Mouse (Mus musculus) CH12.LX (cell line): Measurements from ENCODE around the gene Ctdspl. TPM values are rescaled to one million over a fixed set of nuclear protein-coding genes. Genes with fewer than 3 reads are reported as not detected.

Experiments used
- DNase-seq: peaks from one replicate; pipeline ENCODE4 v3.0.0-alpha.2; 2013; ENCODE audit errors: extremely low read depth
- H3K27ac ChIP-seq: 2 replicates; pipeline ENCODE4 v1.5.1; 2012; ENCODE audit warnings: low read depth, mild to moderate bottlenecking, control low read depth, moderate library complexity; ENCODE audit not compliant: insufficient read depth
- H3K27me3 ChIP-seq: replicated peaks from 2 replicates; pipeline ENCODE3; 2012; ENCODE audit warnings: inconsistent platforms
- H3K36me3 ChIP-seq, 2 experiments: replicated peaks in 1 of 2; 2 replicates each; pipeline versions ENCODE3 to v1.6.1; 2012; ENCODE audit warnings: inconsistent platforms in 1 of 2, low read length in 1 of 2, mild to moderate bottlenecking in 1 of 2, mixed read lengths in 1 of 2, moderate library complexity in 1 of 2; ENCODE audit not compliant: control insufficient read depth in 1 of 2, insufficient read depth in 1 of 2
- H3K4me1 ChIP-seq, 2 experiments: 2 replicates each; pipeline ENCODE4 v1.6.1; 2012; ENCODE audit warnings: inconsistent platforms in 1 of 2, moderate library complexity in 1 of 2; ENCODE audit not compliant: insufficient read depth in 2 of 2, control insufficient read depth in 1 of 2
- H3K4me2 ChIP-seq: 2 replicates; pipeline ENCODE4 v1.6.1; 2012; ENCODE audit warnings: low read depth, mild to moderate bottlenecking, control low read depth; ENCODE audit not compliant: poor library complexity, insufficient read depth, severe bottlenecking
- H3K4me3 ChIP-seq, 3 experiments: fragments of 150-350 bp in 1 of 3; sonication (generic) in 1 of 3; replicated peaks in 1 of 3; 2 replicates each; pipeline versions ENCODE3 to v1.5.1; 2011 to 2012; ENCODE audit warnings: low read depth in 2 of 3, low read length in 2 of 3, mild to moderate bottlenecking in 2 of 3, moderate library complexity in 2 of 3, control low read depth in 1 of 3, improper control_type of control experiment in 1 of 3, inconsistent platforms in 1 of 3, mixed read lengths in 1 of 3; ENCODE audit not compliant: poor library complexity in 1 of 3
- H3K79me2 ChIP-seq: replicated peaks from 2 replicates; pipeline ENCODE4 v1.6.1; 2012; ENCODE audit warnings: mild to moderate bottlenecking, moderate library complexity; ENCODE audit not compliant: control insufficient read depth, poor library complexity, insufficient read depth, severe bottlenecking; ENCODE audit errors: extremely low read depth
- H3K9ac ChIP-seq: 2 replicates; pipeline ENCODE4 v1.6.1; 2012; ENCODE audit warnings: low read depth, mild to moderate bottlenecking, control low read depth, moderate library complexity; ENCODE audit not compliant: insufficient read depth
- H3K9me3 ChIP-seq: replicated peaks from 2 replicates; pipeline ENCODE3; 2012; ENCODE audit warnings: low read length, inconsistent platforms, mixed read lengths
- BHLHE40 ChIP-seq: IDR thresholded peaks from 2 replicates; pipeline ENCODE4 v1.6.1; 2011; ENCODE audit warnings: mild to moderate bottlenecking, low read depth, low read length, improper control_type of control experiment
- CHD1 ChIP-seq: IDR thresholded peaks from 2 replicates; pipeline ENCODE4 v1.6.1; 2012; ENCODE audit warnings: low read depth, low read length, improper control_type of control experiment, inconsistent platforms
- CTCF ChIP-seq, 2 experiments: IDR thresholded peaks in 1 of 2; conservative IDR thresholded peaks in 1 of 2; 2 replicates each; pipeline ENCODE4 v1.5.1; 2011 to 2012; ENCODE audit warnings: low read depth in 2 of 2, low read length in 2 of 2, improper control_type of control experiment in 1 of 2, inconsistent platforms in 1 of 2, mild to moderate bottlenecking in 1 of 2, moderate library complexity in 1 of 2
- E2F4 ChIP-seq: IDR thresholded peaks from 2 replicates; pipeline ENCODE4 v1.6.1; 2011; ENCODE audit warnings: low read depth, low read length, improper control_type of control experiment; ENCODE audit not compliant: insufficient replicate concordance
- ELF1 ChIP-seq: IDR thresholded peaks from 2 replicates; pipeline ENCODE4 v1.6.1; 2014; ENCODE audit warnings: low read depth, mild to moderate bottlenecking, inconsistent platforms, low read length, improper control_type of control experiment
- EP300 ChIP-seq: IDR thresholded peaks from 2 replicates; pipeline ENCODE4 v1.6.1; 2011; ENCODE audit warnings: low read length, improper control_type of control experiment
- ETS1 ChIP-seq: conservative IDR thresholded peaks from 2 replicates; pipeline ENCODE4 v1.6.1; 2012; ENCODE audit warnings: low read depth, mild to moderate bottlenecking, inconsistent platforms, low read length, improper control_type of control experiment, moderate library complexity
- GABPA ChIP-seq: IDR thresholded peaks from 2 replicates; pipeline ENCODE4 v1.6.1; 2012; ENCODE audit warnings: low read depth, low read length, improper control_type of control experiment, inconsistent platforms; ENCODE audit not compliant: insufficient replicate concordance
- HCFC1 ChIP-seq: IDR thresholded peaks from 2 replicates; pipeline ENCODE4 v1.6.1; 2012; ENCODE audit warnings: low read depth, mild to moderate bottlenecking, inconsistent platforms, low read length, improper control_type of control experiment
- JUN ChIP-seq: IDR thresholded peaks from 2 replicates; pipeline ENCODE4 v1.6.1; 2011; ENCODE audit warnings: low read depth, mild to moderate bottlenecking, low read length, improper control_type of control experiment, moderate library complexity; ENCODE audit not compliant: insufficient read depth
- JUND ChIP-seq: conservative IDR thresholded peaks from 2 replicates; pipeline ENCODE4 v1.6.1; 2011; ENCODE audit warnings: low read depth, low read length, improper control_type of control experiment
- MAFK ChIP-seq: IDR thresholded peaks from 2 replicates; pipeline ENCODE4 v1.6.1; 2011; ENCODE audit warnings: low read length, improper control_type of control experiment; ENCODE audit not compliant: insufficient replicate concordance
- MAX ChIP-seq: IDR thresholded peaks from 2 replicates; pipeline ENCODE4 v1.6.1; 2011; ENCODE audit warnings: low read length, improper control_type of control experiment
- MAZ ChIP-seq: IDR thresholded peaks from 2 replicates; pipeline ENCODE4 v1.6.1; 2012; ENCODE audit warnings: low read depth, mild to moderate bottlenecking, inconsistent platforms, low read length, improper control_type of control experiment, moderate library complexity
- MEF2A ChIP-seq: IDR thresholded peaks from 2 replicates; pipeline ENCODE4 v1.6.1; 2014; ENCODE audit warnings: low read depth, mild to moderate bottlenecking, inconsistent platforms, low read length, improper control_type of control experiment, borderline replicate concordance
- MXI1 ChIP-seq: IDR thresholded peaks from 2 replicates; pipeline ENCODE4 v1.6.1; 2011; ENCODE audit warnings: mild to moderate bottlenecking, low read depth, low read length, improper control_type of control experiment
- NELFE ChIP-seq: IDR thresholded peaks from 2 replicates; pipeline ENCODE4 v1.6.1; 2011; ENCODE audit warnings: low read depth, low read length, improper control_type of control experiment
- NRF1 ChIP-seq: IDR thresholded peaks from 2 replicates; pipeline ENCODE4 v1.6.1; 2014; ENCODE audit warnings: low read depth, mild to moderate bottlenecking, inconsistent platforms, low read length, improper control_type of control experiment, moderate library complexity
- POLR2AphosphoS2 ChIP-seq: IDR thresholded peaks from 2 replicates; pipeline ENCODE4 v1.6.1; 2011; ENCODE audit warnings: low read depth, low read length, improper control_type of control experiment
- RAD21 ChIP-seq: IDR thresholded peaks from 2 replicates; pipeline ENCODE4 v1.6.1; 2011; ENCODE audit warnings: low read depth, mild to moderate bottlenecking, low read length, improper control_type of control experiment, moderate library complexity
- RCOR1 ChIP-seq: conservative IDR thresholded peaks from 2 replicates; pipeline ENCODE4 v1.6.1; 2012; ENCODE audit warnings: low read depth, mild to moderate bottlenecking, inconsistent platforms, low read length, improper control_type of control experiment
- SMC3 ChIP-seq: IDR thresholded peaks from 2 replicates; pipeline ENCODE4 v1.6.1; 2011; ENCODE audit warnings: low read depth, low read length, improper control_type of control experiment
- TBP ChIP-seq: conservative IDR thresholded peaks from 2 replicates; pipeline ENCODE4 v1.6.1; 2011; ENCODE audit warnings: low read depth, low read length, improper control_type of control experiment
- TCF12 ChIP-seq: IDR thresholded peaks from 2 replicates; pipeline ENCODE4 v1.6.1; 2014; ENCODE audit warnings: low read depth, mild to moderate bottlenecking, inconsistent platforms, low read length, improper control_type of control experiment
- USF1 ChIP-seq: IDR thresholded peaks from 2 replicates; pipeline ENCODE4 v1.6.1; 2014; ENCODE audit warnings: low read depth, mild to moderate bottlenecking, inconsistent platforms, low read length, improper control_type of control experiment
- USF2 ChIP-seq: conservative IDR thresholded peaks from 2 replicates; pipeline ENCODE4 v1.6.1; 2011; ENCODE audit warnings: low read depth, low read length, improper control_type of control experiment
- ZC3H11A ChIP-seq: IDR thresholded peaks from 2 replicates; pipeline ENCODE4 v1.6.1; 2012; ENCODE audit warnings: low read depth, mild to moderate bottlenecking, inconsistent platforms, low read length, improper control_type of control experiment
- ZKSCAN1 ChIP-seq: IDR thresholded peaks from 2 replicates; pipeline ENCODE4 v1.6.1; 2012; ENCODE audit warnings: low read depth, inconsistent platforms, low read length, improper control_type of control experiment, borderline replicate concordance
- ZMIZ1 ChIP-seq: IDR thresholded peaks from 2 replicates; pipeline ENCODE4 v1.6.1; 2012; ENCODE audit warnings: low read depth, mild to moderate bottlenecking, inconsistent platforms, low read length, improper control_type of control experiment
- ZNF384 ChIP-seq: IDR thresholded peaks from 2 replicates; pipeline ENCODE4 v1.6.1; 2012; ENCODE audit warnings: low read depth, low read length, improper control_type of control experiment, inconsistent platforms
- dilution Hi-C: fragments of 300-500 bp; cut with MboI; formaldehyde crosslinking; loops from 2 replicates; pipeline ENCODE4 v1.14.3; 2020; ENCODE audit warnings: low sequenced_read_pairs; ENCODE audit not compliant: extremely low pct_unique_long_range_greater_than_20kb, extremely low pct_ligation_motif_present
- in situ Hi-C: fragments of 300-500 bp; cut with MboI; formaldehyde crosslinking; loops from 3 replicates; pipeline ENCODE4 v1.14.3; 2019; ENCODE audit warnings: low sequenced_read_pairs, low pct_ligation_motif_present, low pct_unique_long_range_greater_than_20kb, mixed read lengths
- polyA plus RNA-seq: library from polyadenylated mRNA; unstranded; fragments of >175 nt; gene quantifications from 2 replicates; pipeline ENCODE4 v1.2.1, GENCODE M21; 2012; ENCODE audit warnings: low read depth; ENCODE audit not compliant: insufficient read length
- total RNA-seq, 2 experiments: library from RNA; depleted of rRNA; stranded (reverse); fragments of 300-350 nt in 1 of 2; fragments of >200 nt in 1 of 2; gene quantifications; 2 replicates each; pipeline ENCODE4 v1.2.3; 2012 to 2014

Gene Ctdspl
- total and polyA plus RNA-seq, 3 experiments: not detected

DNA sequence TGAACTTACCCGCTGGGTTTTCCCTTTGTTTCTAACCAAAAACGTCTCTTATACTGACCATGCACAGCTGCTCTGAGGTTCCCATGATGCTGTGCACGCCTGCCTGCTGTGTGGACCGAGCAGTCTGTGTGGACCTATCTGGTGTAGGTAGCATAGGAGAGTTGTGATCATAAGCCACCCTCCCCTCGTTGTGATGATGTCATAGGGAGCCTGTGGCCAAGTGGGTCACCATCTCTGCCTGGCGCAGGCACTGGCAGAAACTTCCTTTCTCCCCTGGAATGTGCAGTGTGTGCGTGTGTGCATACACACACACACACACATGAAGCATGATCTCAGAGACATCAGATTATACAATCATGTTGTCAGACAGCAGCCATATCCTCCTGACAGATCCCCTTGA, 50.3 kb downstream of the Ctdspl start:
- Histone ChIP-seq H3K4me2 (no peak overlapping the region), H3K9me3 (peaks cover 4% of the 10 kb centered on the region), H3K4me3 (no peak overlapping the region), H3K36me3 (no peaks in the 10 kb centered on the region), H3K27me3 (peaks cover 77% of the 10 kb centered on the region), H3K4me1 (0 out of 4 replicates have a peak, but pooled peaks cover 0 to 6% of the 10 kb centered on the region in 2 experiments), H3K79me2 (no peaks in the 10 kb centered on the region), H3K27ac (no peak overlapping the region), H3K9ac (no peak overlapping the region)
- in situ Hi-C loops: no loop called here
- TF ChIP-seq JUND (no peak), MAFK (no peak), ZKSCAN1 (no peak), TCF12 (no peak), MAX (no peak), MEF2A (no peak), EP300 (no peak), MAZ (no peak), RCOR1 (no peak), GABPA (no peak), JUN (no peak), ZNF384 (no peak), RAD21 (no peak), CHD1 (no peak), ELF1 (no peak), ZMIZ1 (no peak), NRF1 (no peak)
- dilution Hi-C loops: no loop called here
- DNase-seq: no peak

DNA sequence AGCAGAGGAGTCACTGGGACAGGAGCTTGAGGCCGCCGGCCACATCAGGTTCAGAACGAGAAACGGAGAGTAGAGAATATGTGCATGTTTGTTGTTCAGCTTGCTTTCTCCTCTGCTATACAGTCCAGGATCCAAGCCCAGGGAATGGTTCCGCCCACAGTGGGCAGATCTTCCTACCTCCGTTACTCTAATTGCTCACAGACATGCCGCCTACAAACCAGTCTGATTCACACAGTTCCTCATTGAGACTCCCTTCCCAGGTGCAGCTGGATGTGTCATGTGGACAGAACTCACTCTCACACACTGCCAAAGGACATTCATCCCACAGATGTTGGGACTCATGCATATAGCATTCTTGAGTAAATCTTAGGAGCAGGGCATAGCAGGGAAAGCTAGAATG, 51.2 kb downstream of the Ctdspl start:
- DNase-seq: no peak
- no peak overlapping the region for H3K4me2 ChIP-seq
- dilution Hi-C loops (no loop called here), in situ Hi-C loops (no loop called here)
- H3K27me3 ChIP-seq: peaks cover 80% of the 10 kb centered on the region
- TF ChIP-seq BHLHE40 (no peak), MAX (no peak), POLR2AphosphoS2 (no peak), CHD1 (no peak), JUN (no peak), SMC3 (no peak), TBP (no peak), ZC3H11A (no peak), ZNF384 (no peak), CTCF (conservative IDR thresholded peaks at IDR 0.05 in 1 of 2, IDR thresholded peaks at IDR 0.05 in 1 of 2; ENCODE audit: low read depth in 2 of 2, low read length in 2 of 2) (no peak), ZMIZ1 (no peak), ETS1 (no peak), NELFE (no peak), E2F4 (no peak), MXI1 (no peak), HCFC1 (no peak), USF2 (no peak), USF1 (no peak)
- no peak overlapping the region for H3K27ac ChIP-seq
- no peak overlapping the region for H3K4me3 ChIP-seq
- no peak overlapping the region for H3K9ac ChIP-seq
- no peaks in the 10 kb centered on the region for H3K36me3 ChIP-seq
- no peaks in the 10 kb centered on the region for H3K79me2 ChIP-seq
- H3K4me1 ChIP-seq: 0 out of 4 replicates have a peak, but pooled peaks cover 0 to 6% of the 10 kb centered on the region in 2 experiments
- H3K9me3 ChIP-seq: peaks cover 4% of the 10 kb centered on the region
